Mouse (Mus musculus): ENCODE data around the gene Cldn9.

The Cldn9 gene

DNA sequence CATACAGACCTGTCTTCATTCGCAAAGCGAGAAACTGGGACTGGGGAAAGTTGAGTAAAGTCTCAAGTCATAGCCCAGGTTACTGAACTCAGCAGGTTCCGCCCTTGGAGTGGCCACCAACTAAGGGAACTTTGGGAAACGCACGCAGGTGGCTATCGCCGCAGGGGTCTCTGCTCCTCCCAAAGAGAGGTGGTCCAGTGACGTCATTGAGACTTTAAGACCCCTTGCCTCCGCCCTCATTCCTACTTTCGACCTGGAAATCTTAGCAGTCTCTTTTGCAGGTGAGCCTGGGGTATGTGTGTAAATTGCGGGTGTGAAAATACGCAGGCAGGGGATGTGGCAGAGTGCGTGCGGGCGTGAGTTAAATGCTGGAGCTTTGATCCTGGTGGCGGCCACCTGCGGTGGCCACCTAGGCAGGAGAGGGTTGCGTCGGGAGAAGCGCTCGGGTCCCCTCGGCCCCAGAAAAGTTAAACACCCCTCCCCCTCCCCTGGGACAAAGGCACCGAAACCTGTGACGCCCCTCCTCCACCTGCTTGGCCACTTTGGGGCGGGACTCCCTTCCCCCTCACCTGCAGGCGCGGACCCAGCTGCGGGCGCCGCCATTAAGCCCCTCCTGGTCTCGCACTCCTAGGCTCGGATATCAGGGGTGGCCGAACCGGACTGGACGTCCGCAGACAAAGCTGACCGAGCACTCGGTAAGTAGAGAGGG is 4.5 kb downstream of the Cldn9 start, which contains the start of gene Cldn6:
Gene Cldn6, plus strand, starts transcription at position 123 of the 709 bp plus-strand sequence.
- DNase-seq, result no peak

DNA sequence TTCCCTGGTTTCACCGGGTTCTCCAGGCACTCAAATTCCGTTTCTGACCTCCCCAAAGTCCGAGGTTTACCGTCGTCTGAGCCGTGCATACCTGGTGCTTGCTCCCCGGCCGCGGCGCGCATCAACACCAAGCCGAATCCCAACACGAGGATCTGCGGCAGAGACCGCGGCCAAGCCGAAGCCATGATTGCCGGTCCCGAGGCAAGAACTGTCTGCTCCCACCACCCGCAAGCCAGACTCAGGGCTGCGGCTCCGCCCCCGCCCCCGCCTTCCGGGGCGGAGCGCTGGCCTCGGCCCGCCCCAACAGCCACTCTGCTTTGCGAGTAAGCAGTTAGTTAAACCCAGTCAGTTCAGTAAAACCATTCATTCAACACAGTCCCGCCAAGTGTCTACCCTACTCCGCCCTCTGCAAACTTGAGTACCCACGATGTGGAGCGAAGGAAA is 6.6 kb downstream of the Cldn9 start, which contains the start of gene Tnfrsf12a:
Gene Tnfrsf12a, minus strand, starts transcription at position 233 of the 444 bp plus-strand sequence.
- DNase-seq, result peak; percentile 90 to 92

DNA sequence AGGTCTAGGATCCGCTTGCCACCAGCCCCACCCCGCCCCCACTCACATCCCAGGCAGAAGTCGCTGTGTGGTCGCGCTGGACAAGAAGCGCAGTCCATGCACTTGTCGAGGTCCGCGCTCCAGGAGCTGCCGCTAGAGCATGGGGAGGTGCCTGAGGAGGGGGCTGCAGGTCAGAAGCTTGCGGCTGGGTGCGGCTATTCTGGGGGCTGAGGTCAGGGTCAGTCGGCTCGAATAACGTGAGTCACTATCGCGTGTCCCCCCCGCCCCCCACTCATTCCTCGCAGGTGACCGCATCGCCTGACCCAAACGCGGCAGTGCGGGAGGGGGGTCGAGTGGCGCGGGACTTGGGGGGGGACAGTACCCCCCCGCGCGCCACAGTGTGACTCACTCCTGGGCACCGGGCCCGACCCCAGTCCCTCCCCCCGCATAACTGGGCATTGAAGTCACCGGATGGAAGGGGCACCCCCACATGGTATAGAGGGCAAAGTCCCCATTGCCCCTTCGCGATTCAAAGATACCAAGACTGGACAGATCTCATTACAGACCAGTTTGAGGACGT is 7.3 kb downstream of the Cldn9 start:
- peak; percentile 64 to 66 for DNase-seq

DNA sequence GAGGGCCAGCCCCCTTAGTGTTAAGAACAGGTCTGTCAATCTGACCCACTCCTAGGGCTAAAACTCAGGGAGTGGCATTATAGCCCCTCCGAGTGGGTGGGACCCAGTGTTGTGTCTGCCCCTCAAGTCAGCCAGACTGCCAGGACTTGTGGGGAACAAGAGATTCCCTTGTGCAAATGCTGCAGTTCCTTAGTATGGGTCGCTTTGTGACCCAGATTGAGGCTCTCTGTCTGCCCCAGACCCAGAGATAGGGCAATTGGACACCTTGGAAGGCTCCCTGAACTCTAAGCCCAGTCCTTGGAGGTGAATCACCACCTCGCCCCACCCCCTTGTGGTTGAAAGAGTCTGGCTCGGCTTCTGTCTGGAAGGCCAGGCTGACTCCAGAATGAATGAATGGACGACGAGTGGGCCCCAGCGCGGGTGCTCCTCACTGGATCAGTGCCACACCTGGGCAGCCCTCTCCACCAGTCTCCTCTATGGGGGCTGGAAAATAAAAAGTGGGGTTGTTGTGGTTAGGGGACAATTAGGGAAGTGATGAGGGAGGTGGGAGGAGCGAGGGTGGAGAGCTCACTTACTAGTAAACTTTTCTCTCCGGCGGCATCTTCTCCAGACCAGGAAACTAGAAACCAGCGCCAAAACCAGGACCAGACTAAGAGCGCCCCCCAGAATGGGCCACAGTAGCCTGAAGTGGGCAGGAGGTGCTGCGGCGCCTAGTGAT is 8.1 kb downstream of the Cldn9 start:
- peak; percentile 68 to 69 for DNase-seq

DNA sequence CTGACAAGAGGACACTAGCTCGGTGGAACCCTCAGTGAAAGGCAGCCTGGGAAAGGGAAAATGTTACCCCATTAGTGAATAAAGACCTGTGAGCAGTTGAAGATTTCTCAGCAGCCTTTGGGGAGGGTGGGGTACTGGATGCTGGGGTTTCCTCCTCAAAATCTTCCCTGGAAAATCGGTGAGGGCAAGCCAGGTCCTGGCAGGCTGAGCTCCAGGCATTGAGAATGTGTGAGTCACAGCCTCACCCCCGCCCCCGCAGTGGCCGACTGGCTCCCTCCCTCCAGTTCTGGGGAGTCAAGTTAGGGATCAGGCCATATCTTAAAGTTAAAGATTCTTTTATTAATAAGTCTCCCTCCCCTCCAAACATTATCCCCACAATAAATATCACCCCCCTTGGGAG is 8.7 kb downstream of the Cldn9 start:
- DNase-seq, result peak; percentile 75 to 78

DNA sequence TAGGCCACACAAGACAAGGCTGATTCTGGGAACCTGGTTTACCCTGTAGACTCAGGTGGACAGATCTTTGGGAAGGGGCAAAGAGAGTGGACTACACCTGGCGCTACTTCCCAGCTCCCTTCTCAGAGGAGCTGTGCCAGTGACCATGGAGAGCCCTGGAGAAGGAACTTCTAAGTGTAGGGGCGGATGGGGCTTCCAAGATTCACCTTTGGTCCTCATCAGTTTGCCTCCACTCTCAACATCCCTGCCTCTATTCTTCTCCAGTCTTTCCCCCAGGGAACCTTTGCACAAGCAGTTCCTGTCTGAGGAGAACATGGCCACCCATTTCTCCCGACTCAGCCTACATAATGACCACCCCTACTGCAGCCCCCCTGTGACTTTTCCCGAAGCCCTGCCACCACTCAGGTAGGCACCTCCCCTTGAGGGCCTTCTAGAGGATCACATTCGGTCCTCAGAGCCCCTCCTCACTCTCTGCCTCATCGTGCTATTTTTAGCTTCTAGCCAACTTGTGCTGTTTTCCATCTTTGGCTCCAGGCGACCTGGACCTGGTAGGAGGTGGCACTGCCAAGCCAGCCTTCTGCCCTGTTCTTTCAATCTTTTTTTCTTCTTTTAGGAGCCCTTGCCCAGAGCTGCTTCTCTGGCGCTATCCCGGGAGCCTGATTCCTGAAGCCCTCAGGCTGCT is 9.4 kb downstream of the Cldn9 start:
- peak; percentile 18 to 32 for DNase-seq

DNA sequence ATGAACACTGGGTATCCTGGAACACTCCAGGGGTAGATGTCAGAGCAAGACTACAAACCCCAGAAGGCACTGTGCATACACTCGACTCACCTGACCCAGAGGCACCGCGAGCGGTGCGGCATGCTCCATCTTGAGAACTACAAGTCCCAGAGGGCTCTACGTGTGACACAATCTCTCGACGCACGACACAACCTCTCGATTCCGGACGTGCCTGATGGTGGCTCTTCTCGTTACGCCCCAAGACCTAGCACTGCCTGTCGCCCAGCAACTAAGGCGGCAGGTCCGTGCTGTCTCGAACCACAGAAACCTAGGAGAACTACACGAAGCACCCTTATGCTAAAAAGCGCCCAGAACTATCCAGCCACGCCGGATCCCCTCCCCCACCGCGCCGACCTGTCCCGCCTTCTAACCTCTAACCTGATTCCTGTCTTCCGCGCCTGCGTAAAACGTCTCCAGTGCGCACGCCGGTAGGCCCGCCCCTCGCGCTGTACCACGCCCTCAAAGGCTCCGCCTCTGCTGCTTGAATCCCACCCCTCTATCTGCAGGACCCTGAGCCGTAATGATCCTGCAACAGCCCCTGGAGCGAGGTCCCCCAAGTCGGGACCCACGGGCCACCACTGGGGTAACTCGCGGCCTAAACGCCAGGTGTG is 10.3 kb downstream of the Cldn9 start, which contains the start of the genes Hcfc1r1 and Thoc6:
Gene Hcfc1r1, plus strand, starts transcription at position 173 of the 650 bp plus-strand sequence.
Gene Thoc6, minus strand, starts transcription at position 459 of the 650 bp plus-strand sequence.
- peak; percentile 94 to 95 for DNase-seq

DNA sequence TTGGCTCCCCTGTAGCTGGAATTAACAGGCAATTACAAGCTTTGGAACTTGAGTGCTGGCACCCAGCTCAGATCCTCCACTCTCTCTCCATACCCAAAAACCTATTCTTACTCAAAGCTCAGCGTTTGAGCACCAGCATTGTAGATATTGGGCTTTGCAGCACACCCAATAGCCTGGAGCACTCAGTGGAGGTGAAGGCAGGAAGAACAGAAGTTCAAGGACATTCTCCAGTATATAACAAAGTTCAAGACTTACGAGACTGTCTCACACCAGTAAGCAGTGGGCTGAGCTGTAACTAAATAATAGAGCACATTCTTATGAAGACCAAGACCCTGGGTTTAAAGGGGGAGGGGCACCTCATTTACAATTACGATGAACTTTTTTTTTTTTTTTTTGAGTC is 11.1 kb downstream of the Cldn9 start:
- no peak for DNase-seq

DNA sequence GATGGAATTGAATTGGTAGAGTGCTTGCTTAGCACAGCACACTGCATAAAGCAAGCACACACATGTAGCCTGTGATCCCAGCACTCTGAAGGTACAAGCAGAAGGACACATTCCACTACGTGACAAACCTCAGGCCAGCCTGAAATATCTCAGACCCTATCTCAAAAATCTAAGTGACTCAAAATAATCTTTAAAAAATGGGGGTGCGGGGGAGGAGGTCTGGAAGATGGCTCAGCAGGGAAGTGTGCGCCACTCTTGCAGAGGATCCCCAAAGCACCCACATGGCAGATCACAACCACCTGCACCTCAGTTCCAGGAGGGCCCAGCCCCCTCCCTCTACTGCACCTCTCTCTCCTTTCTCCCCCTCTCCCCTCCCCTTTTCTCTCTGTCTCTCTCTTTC is 12.3 kb downstream of the Cldn9 start:
- no peak for DNase-seq

DNA sequence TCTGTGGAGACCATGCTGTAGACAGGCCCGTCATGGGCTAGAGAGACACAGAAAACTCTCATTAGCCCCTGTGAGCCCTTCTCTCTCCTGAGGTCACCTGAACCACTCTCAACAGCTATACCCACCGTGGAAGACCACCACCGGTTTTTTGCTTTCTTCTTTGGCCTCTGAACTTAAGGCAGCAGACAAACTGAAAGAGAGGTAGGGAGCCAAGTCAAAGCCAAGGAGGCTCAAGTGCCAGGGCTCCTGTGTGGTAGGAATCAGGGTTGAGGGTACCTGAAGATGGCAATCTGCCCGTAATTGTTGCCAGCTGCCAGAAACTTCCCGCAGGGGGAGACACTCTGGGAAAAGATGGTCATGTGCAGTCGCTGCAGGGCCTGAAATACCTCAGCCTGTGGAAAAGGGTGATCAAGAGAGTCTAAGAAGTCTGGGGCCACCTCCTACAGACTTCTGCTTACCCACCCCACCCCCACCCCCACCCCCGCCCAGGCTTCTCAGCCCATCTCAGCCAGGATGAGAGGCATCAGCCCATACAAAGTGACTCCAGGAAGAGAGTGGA is 13.2 kb downstream of the Cldn9 start:
- DNase-seq, result no peak

DNA sequence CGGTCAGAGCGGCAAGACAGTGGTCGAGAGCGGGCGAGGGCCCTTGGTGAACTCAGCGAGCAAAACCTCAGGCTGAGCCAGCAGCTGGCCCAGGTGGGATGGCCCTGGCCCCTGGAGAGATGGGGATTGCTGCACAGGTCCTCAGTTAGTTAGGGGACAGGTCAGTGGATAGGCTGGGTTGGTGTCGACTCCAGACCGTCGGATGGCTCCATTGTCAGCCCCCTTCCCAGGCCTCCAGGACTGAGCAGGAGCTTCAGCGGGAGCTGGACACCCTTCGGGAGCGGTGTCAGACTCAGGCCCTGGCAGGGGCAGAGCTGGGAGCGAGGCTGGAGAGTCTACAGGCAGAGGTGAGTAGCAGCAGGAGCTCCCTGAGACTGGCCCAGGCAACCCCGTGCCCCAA is 18.3 kb downstream of the Cldn9 start:
- no peak for DNase-seq

DNA sequence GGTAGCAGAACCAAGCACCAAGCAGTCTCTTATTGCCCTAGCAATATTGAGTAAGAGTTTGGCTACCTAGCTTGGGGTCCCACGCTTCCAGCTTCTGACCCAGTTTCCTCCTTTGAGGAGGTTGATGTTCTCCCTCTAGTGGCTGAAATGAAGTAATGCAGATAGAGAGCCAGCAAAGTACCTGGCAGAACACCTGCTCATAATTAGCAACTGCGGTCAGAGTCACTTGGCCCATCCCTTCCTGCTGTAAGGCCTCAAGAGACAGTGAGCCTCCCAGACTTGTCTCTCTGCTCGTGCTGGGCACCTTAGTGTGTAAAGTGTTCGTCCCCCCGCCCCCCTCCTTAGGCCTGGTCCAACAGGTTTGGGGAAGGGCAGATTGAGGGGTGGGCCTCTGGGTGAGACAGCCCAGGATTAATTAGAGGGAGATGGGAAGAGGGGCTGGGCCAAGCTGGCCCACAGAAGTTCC is 19.2 kb downstream of the Cldn9 start:
- peak in 1 of 2 experiments; percentile 31 for DNase-seq

DNA sequence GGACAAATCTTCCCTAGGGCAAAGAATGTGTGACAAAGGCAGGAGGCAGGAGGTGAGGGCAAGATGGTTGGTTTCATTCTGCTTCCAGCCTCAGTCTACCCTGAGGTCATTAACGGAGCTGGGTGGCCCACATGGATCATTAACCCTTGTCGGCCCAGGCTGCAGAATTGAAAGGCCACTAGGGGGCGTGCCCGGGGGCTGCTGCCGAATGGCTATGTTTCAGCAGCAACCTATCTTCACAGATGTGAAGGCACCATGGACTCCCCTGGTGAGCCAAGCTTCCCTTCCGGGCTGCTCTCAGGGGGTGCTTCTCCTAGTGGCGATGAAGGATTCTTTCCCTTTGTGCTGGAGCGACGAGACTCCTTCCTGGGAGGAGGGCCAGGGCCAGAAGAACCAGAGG is 22.3 kb downstream of the Cldn9 start:
- DNase-seq, result peak in 1 of 2 experiments; percentile 21

DNA sequence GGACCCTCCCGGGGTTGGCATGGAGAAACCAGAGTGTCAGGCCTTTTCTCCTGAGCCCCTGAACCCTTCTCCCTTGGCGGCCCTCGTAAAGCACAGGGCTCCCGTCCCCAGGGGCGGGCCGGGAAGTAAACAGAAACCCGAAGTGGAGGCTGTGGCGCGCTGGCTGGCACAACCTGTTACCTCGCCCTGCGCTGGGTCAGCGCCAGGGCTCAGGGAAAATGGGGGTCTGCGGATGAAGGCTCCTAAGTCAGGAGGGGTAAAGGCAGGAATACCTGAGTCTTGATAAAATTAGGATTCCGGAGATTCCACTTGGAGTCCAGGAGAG is 23.0 kb downstream of the Cldn9 start:
- DNase-seq, result peak; percentile 41 to 46

DNA sequence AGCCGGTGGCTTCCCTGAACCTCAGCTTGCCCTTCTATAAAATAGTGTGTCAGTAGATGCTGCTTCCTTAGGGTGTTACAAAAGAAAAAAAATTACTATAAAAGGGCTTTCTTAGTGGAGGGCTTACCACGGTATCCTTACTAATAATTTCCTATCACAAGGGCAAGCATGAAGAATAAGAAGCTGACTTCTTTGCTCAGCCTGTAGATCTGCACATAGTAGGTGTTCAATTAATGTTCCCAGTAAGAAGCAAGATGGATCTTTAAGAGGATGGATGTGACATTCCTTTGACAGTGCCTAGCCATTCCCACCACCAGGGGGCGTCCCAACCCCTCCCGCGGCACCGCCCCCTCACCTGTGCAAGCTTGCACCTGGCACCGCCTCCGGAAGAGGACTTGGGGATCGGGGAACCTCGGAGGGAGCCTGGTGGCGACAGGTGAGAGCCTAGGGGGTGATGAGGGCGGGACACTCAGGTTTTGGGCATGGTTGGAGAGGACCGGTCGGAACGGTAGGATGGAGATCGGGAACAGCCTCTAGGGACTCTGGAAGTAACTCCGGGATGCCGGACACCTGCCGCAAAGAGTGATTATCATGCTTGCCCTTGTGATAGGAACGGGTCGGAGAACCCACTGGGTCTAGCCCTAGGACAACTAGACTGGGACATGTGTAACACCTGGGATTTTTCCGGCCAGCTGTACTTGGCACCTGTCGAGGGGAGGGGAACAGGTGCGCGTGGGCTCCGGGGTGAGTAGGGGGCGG is 23.5 kb downstream of the Cldn9 start, which contains the start of gene Bicdl2:
Gene Bicdl2, plus strand, starts transcription at position 390 of the 759 bp plus-strand sequence.
- DNase-seq, result peak; percentile 80 to 87

DNA sequence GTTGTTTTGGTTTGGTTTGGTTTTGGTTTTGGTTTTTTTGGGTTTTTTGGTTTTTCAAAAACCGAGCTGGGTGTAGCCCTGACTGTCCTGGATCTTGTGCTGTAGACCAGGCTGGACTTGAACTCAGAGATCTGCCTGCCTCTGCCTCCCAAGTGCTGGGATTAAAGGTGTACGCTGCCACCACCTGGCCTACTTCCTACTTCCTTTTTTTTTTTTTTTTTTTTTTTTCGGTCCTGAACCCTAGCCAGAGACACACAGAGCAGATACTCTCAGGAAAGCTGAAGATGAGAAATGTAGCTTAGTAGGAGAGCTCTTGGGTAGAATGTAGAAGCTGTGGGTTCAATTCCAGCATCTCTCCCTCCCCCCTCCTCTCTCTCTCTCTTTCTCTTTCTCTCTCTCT is 25.4 kb downstream of the Cldn9 start:
- no peak for DNase-seq

DNA sequence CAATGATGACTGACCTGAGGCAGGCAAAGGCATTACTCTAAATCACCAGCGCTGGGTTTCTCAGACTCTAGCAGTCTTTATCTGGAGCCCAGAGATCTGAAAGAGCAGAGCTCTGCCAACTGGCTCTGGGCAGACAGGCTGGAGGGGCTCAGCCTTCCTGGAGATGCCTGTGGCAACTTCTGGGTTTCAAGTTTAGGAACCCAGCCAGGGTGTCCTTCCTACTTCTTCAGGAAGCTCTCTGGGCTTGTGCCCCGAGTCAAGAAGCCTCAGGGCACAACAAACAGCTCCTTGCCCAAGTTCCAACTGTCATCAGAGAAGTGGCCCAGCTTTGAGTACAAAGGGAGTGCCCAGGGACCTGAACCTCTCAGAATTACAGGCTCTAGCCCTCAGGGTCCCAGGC is 29.4 kb downstream of the Cldn9 start:
- no peak for DNase-seq

DNA sequence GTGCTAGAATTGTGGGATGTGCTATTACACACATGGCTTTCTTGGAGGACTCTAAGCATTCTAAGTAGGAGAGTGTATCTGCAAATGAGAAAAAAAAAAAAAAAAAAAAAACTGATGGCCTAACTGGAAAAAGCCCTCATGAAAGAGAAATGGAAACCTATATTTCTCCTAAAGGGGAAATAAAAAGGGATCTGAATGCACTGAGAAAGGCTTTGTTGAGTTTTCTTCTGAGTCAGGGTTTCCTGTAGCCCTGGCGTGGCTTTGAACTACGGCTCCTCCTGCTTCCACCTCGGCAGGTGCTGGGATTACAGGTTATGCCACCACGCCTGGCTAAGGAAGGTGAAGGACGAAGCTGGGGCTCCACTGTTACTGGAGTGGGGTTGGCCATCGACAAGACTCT is 29.8 kb downstream of the Cldn9 start:
- DNase-seq, result no peak

DNA sequence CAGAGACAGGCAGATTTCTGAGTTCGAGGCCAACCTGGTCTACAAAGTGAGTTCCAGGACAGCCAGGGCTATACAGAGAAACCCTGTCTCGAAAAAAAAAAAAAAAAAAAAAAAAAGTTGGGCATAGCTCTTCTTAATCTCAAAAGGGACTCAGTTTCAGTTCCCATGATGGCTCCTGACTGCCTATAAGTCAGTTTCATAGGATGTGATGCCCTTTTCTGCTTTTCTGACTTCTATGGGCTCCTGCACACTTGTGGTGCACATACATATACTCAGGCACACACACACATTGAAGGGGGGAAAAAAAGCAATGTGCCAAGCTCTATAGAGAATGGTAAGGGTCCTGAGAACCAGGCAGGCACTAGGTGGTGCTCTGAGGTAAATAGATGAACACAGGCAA is 30.5 kb downstream of the Cldn9 start:
- no peak for DNase-seq

DNA sequence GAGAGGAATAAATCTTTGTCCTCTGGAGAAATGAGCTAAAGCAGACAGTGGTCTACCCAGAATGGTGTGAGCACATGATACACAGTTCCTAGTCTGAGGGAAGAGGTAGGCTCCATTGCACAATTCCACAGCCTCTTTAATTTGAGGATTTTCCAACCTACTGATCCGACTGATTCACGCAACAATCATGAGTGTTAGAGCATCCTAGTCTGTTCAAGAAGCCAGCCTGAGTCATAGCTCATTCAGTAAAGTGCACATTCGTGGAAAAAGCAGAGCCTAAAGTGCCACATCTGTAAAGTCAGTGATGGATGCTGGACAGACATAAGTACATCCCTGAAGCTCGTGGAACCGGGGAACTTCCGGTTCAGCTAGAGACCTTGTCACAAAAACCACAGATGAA is 32.5 kb downstream of the Cldn9 start:
- DNase-seq, result no peak

DNA sequence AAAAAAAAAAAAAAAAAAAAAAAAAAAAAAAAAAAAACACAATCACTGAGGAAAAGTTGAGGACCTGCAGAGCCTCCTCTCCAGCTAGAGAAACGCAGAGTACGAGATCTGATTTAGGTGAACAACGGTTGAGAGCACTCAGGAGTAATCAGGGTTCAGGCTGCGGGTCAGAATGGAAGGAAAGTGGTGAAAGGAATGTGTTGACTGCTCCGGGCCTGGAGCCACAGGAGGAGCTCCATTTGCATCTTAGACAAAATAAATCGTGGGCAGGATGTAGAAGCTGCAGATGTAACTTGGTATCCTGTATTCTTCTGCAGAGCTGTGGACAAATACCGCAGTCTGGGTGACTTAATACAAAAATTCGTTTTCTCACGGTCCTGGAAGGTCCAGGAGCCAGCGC is 37.9 kb downstream of the Cldn9 start:
- no peak for DNase-seq
